Comparison of ENCODE assay signal across 9 mouse cellular contexts in the genomic region with DNA sequence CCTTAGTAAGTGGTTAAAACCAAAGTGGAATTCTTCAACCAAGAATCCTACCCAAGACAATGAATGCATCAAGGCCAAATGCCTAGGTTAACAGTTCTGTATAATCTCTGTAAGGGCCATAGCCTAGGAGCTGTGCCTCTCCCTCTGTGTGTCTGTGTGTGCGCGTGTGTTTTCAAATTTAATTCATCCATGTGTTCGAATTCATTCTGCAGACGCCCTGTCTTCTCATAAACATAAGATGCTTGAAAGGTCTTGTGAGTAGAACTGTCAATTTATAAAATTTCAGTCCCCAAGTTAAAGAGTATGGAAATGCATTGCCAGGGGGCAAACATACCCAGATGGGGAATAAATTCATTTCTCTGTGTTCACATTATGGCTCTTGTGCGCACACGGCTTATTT. TPM values are rescaled to one million over a fixed set of nuclear protein-coding genes. Genes with fewer than 3 reads are reported as not detected.
DNase-seq lines count a peak whose midpoint lies in the region; ATAC-seq lines count a peak whose summit lies in the region.
"Had no signal": no experiment of that assay in that cellular context is flagged by ENCODE, and none has a peak within 500 bp of the region (broad histone marks: within the 10 kb centered on the region; RNA-seq: fewer than 3 reads in every experiment).

No protein-coding gene starts in this region.

- no peak for ATAC-seq in megakaryocyte, adult 5-6 weeks (ENCODE audit: poor library complexity, severe bottlenecking)
- ATAC-seq in liver, embryonic 13.5 days (ENCODE audit: low read depth): no peak
- no peak for ATAC-seq in erythroid progenitor cell, adult 5-6 weeks (replicated peaks; ENCODE audit: low FRiP score, poor library complexity, severe bottlenecking)

- no peaks in the 10 kb centered on the region for H3K27me3 ChIP-seq in megakaryocyte, embryonic 14.5 days (replicated peaks)
- H3K27me3 ChIP-seq in liver, embryonic 13.5 days: no peaks in the 10 kb centered on the region

- peak overlapping the region; percentile 23 for H3K4me2 ChIP-seq in liver, embryonic 13.5 days

- peak overlapping the region; percentile 95 for H3K4me3 ChIP-seq in megakaryocyte, embryonic 14.5 days (replicated peaks)
- 0 out of 2 replicates have a peak overlapping the region, but pooled peaks have one; percentile 11 for H3K4me3 ChIP-seq in liver, embryonic 13.5 days (replicated peaks)

- H3K27ac ChIP-seq in liver, embryonic 13.5 days: no peak overlapping the region

- no peak overlapping the region for H3K9ac ChIP-seq in liver, embryonic 13.5 days

- 52% methylated on average over 6 of the region's 6 CpGs for WGBS in liver, embryonic 13.5 days (ENCODE audit: insufficient replicate concordance)

- H3K36me3 ChIP-seq in megakaryocyte, embryonic 14.5 days (replicated peaks; ENCODE audit: low read length): peaks cover 13% of the 10 kb centered on the region
- no peaks in the 10 kb centered on the region for H3K36me3 ChIP-seq in liver, embryonic 13.5 days

- H3K4me1 ChIP-seq in megakaryocyte, embryonic 14.5 days: peaks cover 37% of the 10 kb centered on the region
- H3K4me1 ChIP-seq in liver, embryonic 13.5 days (replicated peaks): peaks cover 20% of the 10 kb centered on the region

- H3K9me3 ChIP-seq in megakaryocyte, embryonic 14.5 days: no peaks in the 10 kb centered on the region
- no peaks in the 10 kb centered on the region for H3K9me3 ChIP-seq in liver, embryonic 13.5 days (replicated peaks)

- peak; percentile 57 for DNase-seq in embryo, embryonic 10.5 days (ENCODE audit: low spot score)
- no peak for DNase-seq in embryo, embryonic 9.5 days (ENCODE audit: extremely low spot score)
- no peak for DNase-seq in liver, embryonic 13.5 days
- DNase-seq in urinary bladder, adult 2 months (ENCODE audit: low spot score): no peak
- no peak for DNase-seq in adrenal gland, postnatal 10 days
- DNase-seq: B cell, adult 2 months had no signal

RNA-seq across cellular contexts. Expression of a gene that starts 3.8 kb away (rescaled TPM):
- 49.8 and 80.6 TPM in 2 replicates for polyA plus RNA-seq in megakaryocyte, embryonic 14.5 days (2012; ENCODE audit: insufficient read depth, low replicate concordance)
- total RNA-seq in megakaryocyte, adult 5-6 weeks (2015): 11.6 and 14.0 TPM in 2 replicates
- 11.2 and 17.6 TPM in 2 replicates for total RNA-seq in megakaryocyte, adult 5-6 weeks (2017)
- 3.1 and 3.2 TPM in 2 replicates for polyA plus RNA-seq in liver, embryonic 13.5 days (2015; fragmentation: Nextera tagmentation; extraction: Ambion mirVana)
- 2.5 and 4.6 TPM in 2 replicates for total RNA-seq in erythroid progenitor cell, adult 5-6 weeks (2015; ENCODE audit: low replicate concordance)
- 1.3 and 2.1 TPM in 2 replicates for total RNA-seq in erythroid progenitor cell, adult 5-6 weeks (2017; ENCODE audit: low replicate concordance)
- polyA plus RNA-seq in urinary bladder, adult 2 months (2012; rRNA removed): 77.8 and 103 TPM in 2 replicates
- total RNA-seq in adrenal gland, postnatal 10 days (2021): 100 to 1,000 TPM; 117 to 131 TPM

Comparison
In these comparisons a context has a peak if more than half of its experiments do, and no peak if none do; other contexts are left out.
1. RNA of a gene that starts 3.8 kb away (total RNA-seq): 117 to 131 TPM in adrenal gland, postnatal 10 days; 11.2 to 17.6 TPM in megakaryocyte, adult 5-6 weeks and 1.3 to 4.6 TPM in erythroid progenitor cell, adult 5-6 weeks; every median in the first group is over 4 times any median in the second.